Mouse (Mus musculus): ENCODE data around the gene Ifna15.
"Not testable (repeated sequence)": the region's sequence is repeated elsewhere in the genome, so short reads cannot be mapped to it uniquely, and the experiment has no call there.

Ifna15 gene

DNA sequence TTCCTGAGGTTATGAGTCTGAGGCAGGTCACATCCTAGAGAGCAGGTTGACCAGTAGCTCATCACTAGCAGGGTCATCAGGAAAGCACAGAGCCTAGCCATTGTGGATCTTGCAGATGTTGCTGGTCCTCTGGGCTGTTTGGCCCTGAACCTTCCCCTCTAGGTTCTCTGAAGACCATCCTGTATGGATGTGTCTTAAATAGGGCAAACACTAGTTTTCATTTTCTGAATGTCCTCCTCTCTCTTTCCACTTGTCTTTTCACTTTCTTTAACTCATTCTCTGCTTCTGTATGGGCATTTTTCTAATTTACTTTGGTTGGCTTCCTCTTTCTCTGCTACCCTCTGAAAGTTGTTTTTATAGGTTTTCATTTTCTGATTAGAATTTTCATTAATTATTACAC, at the start of gene Ifna15:
Gene Ifna15, minus strand, starts transcription at position 101 of the 400 bp plus-strand sequence.
- DNase-seq (ENCODE audit: low spot score): not testable (repeated sequence)

GRCm38 (mm10) chr4:88603276-88603675, 45.2 kb upstream of the Ifna15 start, which contains the start of gene Ifna12:
Gene Ifna12, minus strand, starts transcription at chr4:88603376.
- DNase-seq (ENCODE audit: low spot score): no peak

DNA sequence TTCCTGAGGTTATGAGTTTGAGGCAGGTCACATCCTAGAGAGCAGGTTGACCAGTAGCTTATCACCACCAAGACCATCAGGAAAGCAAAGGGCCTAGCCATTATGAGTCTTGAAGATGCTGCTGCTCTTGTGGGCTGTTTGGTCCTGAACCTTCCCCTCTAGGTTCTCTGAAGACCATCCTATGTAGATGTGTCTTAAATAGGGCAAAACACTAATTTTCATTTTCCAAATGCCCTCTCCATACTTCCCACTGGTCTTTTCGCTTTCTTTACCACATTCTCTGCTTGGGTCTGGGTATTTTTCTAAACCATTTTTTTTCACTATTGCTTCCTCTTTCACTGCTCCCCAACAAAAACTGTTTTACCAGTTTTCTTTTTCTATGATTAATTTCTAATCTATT, 34.2 kb upstream of the Ifna15 start, which contains the start of gene Ifna9:
Gene Ifna9, minus strand, starts transcription at position 101 of the 400 bp plus-strand sequence.
- DNase-seq (ENCODE audit: low spot score): no peak

DNA sequence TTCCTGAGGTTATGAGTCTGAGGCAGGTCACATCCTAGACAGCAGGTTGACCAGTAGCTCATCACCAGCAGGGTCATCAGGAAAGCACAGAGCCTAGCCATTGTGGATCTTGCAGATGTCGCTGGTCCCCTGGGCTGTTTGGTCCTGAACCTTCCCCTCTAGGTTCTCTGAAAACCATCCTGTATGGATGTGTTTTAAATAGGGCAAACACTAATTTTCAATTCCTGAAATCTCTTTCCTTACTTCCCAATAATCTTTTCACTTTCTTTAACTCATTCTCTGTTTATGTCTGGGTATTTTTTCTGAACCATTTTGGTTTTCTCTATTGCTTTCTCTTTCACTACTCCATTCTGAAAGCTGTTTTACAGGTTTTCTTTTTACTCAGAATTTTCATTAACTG, 13.7 kb upstream of the Ifna15 start, which contains the start of gene Ifna14:
Gene Ifna14, minus strand, starts transcription at position 101 of the 400 bp plus-strand sequence.
- no peak for DNase-seq (ENCODE audit: low spot score)

- DNase-seq (ENCODE audit: low spot score): no peak
These were observed 3.7 kb upstream of the Ifna15 start for GRCm38 (mm10) chr4:88561791-88562190.

DNA sequence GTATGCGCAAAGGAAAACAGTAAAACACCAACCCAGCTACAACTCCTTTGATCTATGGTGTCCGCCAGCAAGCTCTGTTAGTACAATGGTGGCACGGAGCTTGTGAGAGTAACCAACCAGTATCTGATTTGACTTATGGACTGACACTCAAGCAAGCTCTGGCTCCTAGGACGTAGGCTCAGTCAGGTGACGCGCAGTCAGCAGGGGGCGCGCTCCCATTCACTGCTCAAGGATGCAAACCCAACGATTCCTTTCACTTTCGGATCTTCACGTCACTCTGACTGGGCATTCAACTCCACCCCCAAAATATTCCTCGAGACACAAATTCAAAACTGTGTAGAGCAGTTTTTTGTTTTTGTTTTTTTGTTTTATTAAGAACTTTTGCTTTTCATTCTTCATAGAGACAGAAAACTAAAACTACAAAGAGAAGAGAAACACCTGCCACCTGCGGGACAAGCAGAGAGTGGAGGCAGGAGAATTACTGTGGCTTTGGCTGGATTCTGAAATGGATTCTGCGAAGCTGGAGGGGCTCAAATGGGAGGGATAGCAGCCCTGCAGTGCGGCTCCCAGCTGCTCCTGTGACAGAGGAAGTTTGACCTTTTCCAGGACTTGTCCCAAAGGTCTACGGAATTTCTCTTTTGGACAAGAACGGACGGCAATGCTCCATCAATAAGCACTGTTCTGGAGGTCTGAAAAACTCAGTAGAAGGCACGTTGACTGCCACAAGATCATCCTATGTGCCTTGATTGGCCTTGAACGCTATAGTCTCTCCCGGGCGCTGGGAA, 7.7 kb downstream of the Ifna15 start:
- DNase-seq (ENCODE audit: low spot score): peak; percentile 90

DNA sequence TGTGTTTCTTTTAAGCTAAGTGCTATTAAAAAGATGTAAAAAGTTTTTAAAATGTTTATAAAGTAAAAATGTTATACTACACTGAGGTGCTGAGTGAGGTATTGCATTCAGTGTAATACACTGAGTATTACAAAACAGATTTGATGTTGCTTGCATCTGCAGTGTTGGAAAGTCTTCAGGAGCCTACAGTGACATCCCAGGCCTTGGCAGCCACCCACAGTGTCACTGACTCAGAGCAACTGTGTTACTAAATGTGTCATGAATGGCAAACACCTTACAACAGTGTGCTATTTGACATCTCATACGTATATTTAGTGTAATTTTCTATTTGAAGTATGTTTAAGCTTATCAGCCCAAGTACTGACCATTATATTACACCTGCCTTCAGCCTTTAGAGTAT, 10.1 kb downstream of the Ifna15 start:
- DNase-seq (ENCODE audit: low spot score): no peak

GRCm38 (mm10) chr4:88543649-88544234, 14.3 kb downstream of the Ifna15 start:
- DNase-seq (ENCODE audit: low spot score): peak; percentile 76

- no peak for DNase-seq (ENCODE audit: low spot score)
These were observed 20.7 kb downstream of the Ifna15 start for GRCm38 (mm10) chr4:88537328-88537727.

- no peak for DNase-seq (ENCODE audit: low spot score)
These were observed 21.4 kb downstream of the Ifna15 start for GRCm38 (mm10) chr4:88536640-88537039.

- peak; percentile 60 for DNase-seq (ENCODE audit: low spot score)
These were observed 22.3 kb downstream of the Ifna15 start for GRCm38 (mm10) chr4:88535742-88536141.

- no peak for DNase-seq (ENCODE audit: low spot score)
These were observed 23.1 kb downstream of the Ifna15 start for GRCm38 (mm10) chr4:88534903-88535302.

- no peak for DNase-seq (ENCODE audit: low spot score)
These were observed 24.5 kb downstream of the Ifna15 start for GRCm38 (mm10) chr4:88533499-88533898.

DNA sequence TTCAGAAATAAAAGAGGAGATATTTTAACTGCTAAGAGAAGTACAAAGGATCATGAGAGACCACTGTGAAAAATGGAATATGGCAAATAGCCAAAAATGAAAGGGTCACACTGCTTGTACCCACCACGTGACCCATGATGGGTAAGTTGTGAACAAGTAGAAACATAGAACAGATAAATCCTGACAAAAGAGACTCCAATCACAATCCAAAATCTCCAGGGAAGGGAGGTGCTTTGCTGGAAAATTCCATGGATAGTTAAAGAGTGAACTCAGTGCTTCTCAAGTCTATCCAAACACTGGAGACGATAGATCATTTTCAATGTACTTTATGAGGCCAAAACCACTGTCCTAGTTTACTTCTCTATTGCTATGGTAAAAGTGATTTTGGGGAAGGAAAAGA, 27.2 kb downstream of the Ifna15 start:
- DNase-seq (ENCODE audit: low spot score): no peak

- DNase-seq (ENCODE audit: low spot score): no peak
These were observed 27.8 kb downstream of the Ifna15 start for GRCm38 (mm10) chr4:88530271-88530670.

- no peak for DNase-seq (ENCODE audit: low spot score)
These were observed 31.5 kb downstream of the Ifna15 start for GRCm38 (mm10) chr4:88526379-88527049.

GRCm38 (mm10) chr4:88525393-88525792, 32.7 kb downstream of the Ifna15 start:
- no peak for DNase-seq (ENCODE audit: low spot score)

DNA sequence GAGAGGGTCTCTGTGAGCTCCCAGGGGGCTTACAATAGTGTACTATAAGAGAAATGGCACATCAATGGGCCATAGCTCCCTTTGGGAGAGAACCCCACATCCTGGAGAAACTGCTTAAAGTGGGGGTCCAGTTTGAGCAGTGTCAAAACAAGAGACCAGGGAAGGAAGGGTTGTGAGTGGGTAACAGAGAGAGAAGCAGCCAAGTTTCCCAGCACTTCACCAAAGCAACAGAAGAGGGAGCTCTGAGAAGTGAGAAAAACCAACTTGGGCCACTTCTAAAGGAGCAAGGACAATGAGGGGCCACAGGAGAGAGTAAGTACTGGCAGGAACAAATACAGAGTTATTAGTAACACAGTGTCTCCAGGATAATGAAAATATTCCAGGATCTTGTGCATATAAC, 34.8 kb downstream of the Ifna15 start:
- no peak for DNase-seq (ENCODE audit: low spot score)

DNA sequence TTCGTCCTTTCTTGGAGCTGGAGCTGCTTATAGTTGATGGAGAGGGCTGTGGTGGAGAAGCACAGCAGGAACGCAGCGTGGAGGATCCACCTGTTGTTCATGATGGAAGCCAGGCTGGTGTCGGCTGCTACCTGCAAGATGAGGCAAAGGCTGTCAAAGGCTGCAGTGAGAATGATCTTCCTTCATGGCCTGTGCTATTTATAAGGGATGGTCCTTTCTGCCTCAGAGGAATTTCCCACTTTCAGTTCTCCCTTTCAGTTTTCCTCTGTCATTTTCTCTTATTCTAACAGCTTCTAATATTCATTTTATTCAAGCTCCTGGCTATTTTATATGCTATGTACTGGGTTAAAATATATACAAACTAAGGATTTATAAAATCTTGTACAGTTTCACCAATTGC, 35.4 kb downstream of the Ifna15 start, which contains the start of gene Ifnb1:
Gene Ifnb1, minus strand, starts transcription at position 101 of the 400 bp plus-strand sequence.
- DNase-seq (ENCODE audit: low spot score): no peak

DNA sequence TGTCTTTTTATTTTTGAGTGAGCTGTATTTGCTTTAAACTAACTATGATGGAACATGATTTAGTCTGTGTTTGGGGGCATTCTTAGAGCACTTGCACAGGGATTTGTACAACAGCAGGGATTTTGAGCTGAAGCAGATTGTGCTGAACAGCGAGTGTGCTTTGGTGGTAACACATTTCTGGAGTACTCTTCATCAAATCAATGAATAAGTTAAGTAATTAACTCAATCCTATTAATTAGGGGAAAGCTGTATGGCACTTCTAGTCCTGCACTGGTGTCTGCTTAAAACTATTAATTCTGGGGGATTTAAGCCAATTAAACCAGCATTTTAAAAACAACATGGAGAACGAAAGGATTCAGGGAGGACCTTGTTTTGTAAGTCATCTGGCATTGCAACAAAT, 40.1 kb downstream of the Ifna15 start:
- DNase-seq (ENCODE audit: low spot score): no peak

GRCm38 (mm10) chr4:88515711-88516211, 42.3 kb downstream of the Ifna15 start:
- DNase-seq (ENCODE audit: low spot score): no peak

- DNase-seq (ENCODE audit: low spot score): no peak
These were observed 42.8 kb downstream of the Ifna15 start for GRCm38 (mm10) chr4:88515250-88515649.

DNA sequence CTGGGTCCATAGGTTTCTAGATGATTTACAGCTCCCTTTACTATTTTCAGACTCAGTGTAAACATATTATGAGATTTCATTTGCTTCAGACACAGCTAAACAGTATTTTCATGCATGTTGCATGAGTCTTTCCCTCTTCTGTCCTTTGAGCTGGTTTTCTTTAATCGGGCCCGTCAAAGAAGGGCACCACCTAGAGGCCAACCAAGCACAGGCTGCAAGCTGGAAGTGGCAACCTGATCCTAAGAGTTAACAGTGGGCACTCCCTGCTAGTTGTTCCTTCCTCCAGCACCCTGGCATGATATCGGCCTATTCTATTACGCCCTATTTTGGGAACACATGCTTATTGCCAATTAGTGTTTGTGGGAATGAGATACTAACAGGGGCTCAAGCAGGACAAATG, 43.6 kb downstream of the Ifna15 start:
- DNase-seq (ENCODE audit: low spot score): no peak
